Mouse (Mus musculus) C2C12 (cell line): Measurements from ENCODE around the gene Ahdc1.

ENCODE experiments used
- CEBPB ChIP-seq: IDR thresholded peaks from one replicate; pipeline ENCODE4 v1.6.1; 2011; ENCODE audit warnings: low read depth, mild to moderate bottlenecking, control low read depth, moderate library complexity
- CTCF ChIP-seq: IDR thresholded peaks from one replicate; pipeline ENCODE4 v1.5.1; 2011; ENCODE audit not compliant: control insufficient read depth, insufficient read depth, insufficient read length
- MAX ChIP-seq: IDR thresholded peaks from one replicate; pipeline ENCODE4 v1.6.1; 2011; ENCODE audit warnings: mild to moderate bottlenecking, control low read depth
- MYOD1 ChIP-seq: IDR thresholded peaks from one replicate; pipeline ENCODE4 v1.6.1; 2011; ENCODE audit warnings: low read depth; ENCODE audit not compliant: control insufficient read depth, insufficient read length
- MYOG ChIP-seq: IDR thresholded peaks from one replicate; pipeline ENCODE4 v1.6.1; 2011; ENCODE audit not compliant: control insufficient read depth, insufficient read length; ENCODE audit errors: extremely low read depth
- USF1 ChIP-seq: IDR thresholded peaks from one replicate; pipeline ENCODE4 v1.6.1; 2011; ENCODE audit warnings: low read depth, mild to moderate bottlenecking, control low read depth, moderate library complexity

GRCm38 (mm10) chr4:133093481-133094033 is 82.5 kb downstream of the Ahdc1 start:
- TF ChIP-seq CTCF (no peak), CEBPB (no peak), USF1 (no peak), MYOG (no peak), MAX (no peak), MYOD1 (peak; percentile 38)
